Mouse (Mus musculus) thymus, adult 2 months (tissue): ENCODE data around the gene Hist1h2bq.

Experiments used
- CTCF ChIP-seq: fragments of 200-500 bp; IDR thresholded peaks from 2 replicates; pipeline ENCODE4 v1.5.1; 2012; ENCODE audit warnings: mild to moderate bottlenecking, control low read depth, low read length, moderate library complexity, borderline replicate concordance; ENCODE audit not compliant: control insufficient read depth, poor library complexity, insufficient read depth; ENCODE audit errors: extremely low read depth
- POLR2A ChIP-seq: fragments of 200-500 bp; IDR thresholded peaks from 2 replicates; pipeline ENCODE4 v1.6.1; 2012; ENCODE audit warnings: mild to moderate bottlenecking, low read length, control low read depth, moderate library complexity; ENCODE audit not compliant: control insufficient read depth, poor library complexity, insufficient read depth; ENCODE audit errors: extremely low read depth

- TF ChIP-seq CTCF: no peak
- TF ChIP-seq POLR2A: no peak
These were observed 30.9 kb downstream of the Hist1h2bq start for GRCm38 (mm10) chr13:21778814-21779766.
